25 mouse cellular contexts compared by ENCODE assay signal in genomic region chr15:6390106-6390505, GRCm38 (mm10). TPM values are rescaled to one million over a fixed set of nuclear protein-coding genes. Genes with fewer than 3 reads are reported as not detected.
DNase-seq lines count a peak whose midpoint lies in the region; ATAC-seq and TF ChIP-seq lines count a peak whose summit lies in the region.
"Had no signal": no experiment of that assay in that cellular context is flagged by ENCODE, and none has a peak within 500 bp of the region (broad histone marks: within the 10 kb centered on the region; RNA-seq: fewer than 3 reads in every experiment).

No protein-coding gene starts in this region.

- peak overlapping the region; percentile 60 for H3K27ac ChIP-seq in gastrocnemius, adult 2 months
- H3K27ac ChIP-seq in heart, embryonic 15.5 days: no peak overlapping the region
- H3K27ac ChIP-seq in stomach, embryonic 14.5 days (ENCODE audit: low read length): no peak overlapping the region
- no peak overlapping the region for H3K27ac ChIP-seq in stomach, postnatal 0 days (replicated peaks)
- H3K27ac ChIP-seq: forebrain, embryonic 12.5 days; hindbrain, embryonic 10.5 days; hindbrain, postnatal 0 days; layer of hippocampus, adult 2 months; liver, embryonic 12.5 days; lung, embryonic 15.5 days; neural tube, embryonic 12.5 days had no signal

- TF ChIP-seq CTCF in gastrocnemius, adult 2 months (IDR thresholded peaks at IDR 0.05): no peak
- TF ChIP-seq CTCF in stomach, postnatal 0 days (IDR thresholded peaks at IDR 0.05; ENCODE audit: low read depth): no peak

- no peak overlapping the region for H3K9ac ChIP-seq in heart, embryonic 15.5 days
- no peak overlapping the region for H3K9ac ChIP-seq in stomach, embryonic 14.5 days (replicated peaks; ENCODE audit: low read depth, low read length)
- no peak overlapping the region for H3K9ac ChIP-seq in stomach, postnatal 0 days (ENCODE audit: low read length)
- H3K9ac ChIP-seq: forebrain, embryonic 12.5 days; liver, embryonic 12.5 days; lung, embryonic 15.5 days; neural tube, embryonic 12.5 days had no signal

- peak overlapping the region; percentile 16; the same call in 1 of the 2 replicates for H3K4me2 ChIP-seq in heart, embryonic 15.5 days
- 0 out of 2 replicates have a peak overlapping the region, but pooled peaks have one; percentile 7 for H3K4me2 ChIP-seq in stomach, embryonic 14.5 days (replicated peaks; ENCODE audit: low read depth, low read length)
- no peak overlapping the region for H3K4me2 ChIP-seq in stomach, postnatal 0 days (replicated peaks; ENCODE audit: low read depth)
- H3K4me2 ChIP-seq: forebrain, embryonic 12.5 days; liver, embryonic 12.5 days; lung, embryonic 15.5 days; midbrain, embryonic 11.5 days; neural tube, embryonic 12.5 days had no signal

- H3K4me1 ChIP-seq in heart, embryonic 15.5 days (replicated peaks): peaks cover 33% of the 10 kb centered on the region
- 0 out of 2 replicates have a peak, but pooled peaks cover 4% of the 10 kb centered on the region for H3K4me1 ChIP-seq in stomach, embryonic 14.5 days (ENCODE audit: control insufficient read depth, insufficient read depth, low read length)
- H3K4me1 ChIP-seq in stomach, postnatal 0 days (replicated peaks; ENCODE audit: control insufficient read depth, insufficient read depth): no peaks in the 10 kb centered on the region
- H3K4me1 ChIP-seq: liver, embryonic 12.5 days had no signal

- 64% methylated on average over 4 of the region's 4 CpGs for WGBS in heart, embryonic 15.5 days
- 69% methylated on average over 4 of the region's 4 CpGs for WGBS in stomach, embryonic 14.5 days
- 65% methylated on average over 4 of the region's 4 CpGs for WGBS in stomach, postnatal 0 days

- DNase-seq in gastrocnemius, adult 2 months: no peak
- DNase-seq in gastrocnemius, postnatal 25 days: no peak
- no peak for DNase-seq in heart, adult 18-20 months
- DNase-seq in stomach, postnatal 0 days (ENCODE audit: low spot score): no peak
- no peak for DNase-seq in cerebellum, postnatal 4 days (ENCODE audit: low spot score in 2 of 2)
- DNase-seq: cerebellum, adult 11-12 months; layer of hippocampus, postnatal 36 days; right cerebral cortex, postnatal 4 days; thymus, postnatal 25 days had no signal

- ATAC-seq in heart, embryonic 15.5 days (replicated peaks; ENCODE audit: insufficient number of reproducible peaks, insufficient read depth, low FRiP score, low read depth): no peak
- no peak for ATAC-seq in stomach, embryonic 14.5 days (ENCODE audit: insufficient number of reproducible peaks, insufficient read depth, low FRiP score, low read depth)
- ATAC-seq in stomach, postnatal 0 days (ENCODE audit: low FRiP score, low TSS enrichment): no peak
- ATAC-seq: CD4-positive, CD25-positive, alpha-beta regulatory T cell, adult 4 months; hindbrain, postnatal 0 days; intestine, postnatal 0 days; liver, embryonic 12.5 days; Patski had no signal

- H3K9me3 ChIP-seq in heart, embryonic 15.5 days (replicated peaks): no peaks in the 10 kb centered on the region
- H3K9me3 ChIP-seq in stomach, embryonic 14.5 days (ENCODE audit: control insufficient read depth, low read depth, low read length): no peaks in the 10 kb centered on the region
- no peaks in the 10 kb centered on the region for H3K9me3 ChIP-seq in stomach, postnatal 0 days (ENCODE audit: control insufficient read depth, low read length)
- H3K9me3 ChIP-seq: forebrain, embryonic 12.5 days; hindbrain, embryonic 10.5 days; liver, embryonic 12.5 days; lung, embryonic 15.5 days; neural tube, embryonic 12.5 days had no signal

- TF ChIP-seq EP300 in stomach, postnatal 0 days (optimal IDR thresholded peaks at IDR 0.05): no peak

- H3K27me3 ChIP-seq in heart, embryonic 15.5 days: no peaks in the 10 kb centered on the region
- H3K27me3 ChIP-seq in stomach, embryonic 14.5 days (ENCODE audit: control insufficient read depth, insufficient read depth, low read length): no peaks in the 10 kb centered on the region
- H3K27me3 ChIP-seq in stomach, postnatal 0 days (ENCODE audit: control insufficient read depth, insufficient read depth, low read length): no peaks in the 10 kb centered on the region
- H3K27me3 ChIP-seq: lung, embryonic 15.5 days; neural tube, embryonic 12.5 days; Patski had no signal

- H3K4me3 ChIP-seq in gastrocnemius, adult 2 months: peak overlapping the region; percentile 70
- no peak overlapping the region for H3K4me3 ChIP-seq in heart, embryonic 15.5 days
- no peak overlapping the region for H3K4me3 ChIP-seq in stomach, embryonic 14.5 days (ENCODE audit: low read depth, low read length)
- H3K4me3 ChIP-seq in stomach, postnatal 0 days (ENCODE audit: low read depth, low read length): no peak overlapping the region
- H3K4me3 ChIP-seq: forebrain, embryonic 12.5 days; hindbrain, embryonic 10.5 days; layer of hippocampus, adult 2 months; liver, embryonic 12.5 days; lung, embryonic 15.5 days; neural tube, embryonic 12.5 days had no signal

- no peaks in the 10 kb centered on the region for H3K36me3 ChIP-seq in heart, embryonic 15.5 days
- no peaks in the 10 kb centered on the region for H3K36me3 ChIP-seq in stomach, embryonic 14.5 days (ENCODE audit: control insufficient read depth, insufficient read depth, low read length)
- no peaks in the 10 kb centered on the region for H3K36me3 ChIP-seq in stomach, postnatal 0 days (ENCODE audit: control insufficient read depth, insufficient read depth, low read length)
- H3K36me3 ChIP-seq: forebrain, embryonic 12.5 days; hindbrain, embryonic 10.5 days; liver, embryonic 12.5 days; lung, embryonic 15.5 days; neural tube, embryonic 12.5 days had no signal

- intact Hi-C loops in gastrocnemius, adult 2 months (cut with DNase I): no loop called here

RNA-seq across cellular contexts. Expression of gene C9, which starts 55.0 kb away (rescaled TPM):
- not detected for total RNA-seq in gastrocnemius, adult 2 months (2021)
- total RNA-seq in gastrocnemius, postnatal 25 days (2021): not detected
- not detected in 2 replicates for polyA plus RNA-seq in heart, embryonic 15.5 days (2015; fragmentation: Nextera tagmentation; extraction: Ambion mirVana)
- not detected for total RNA-seq in heart, adult 18-20 months (2021)
- polyA plus RNA-seq in stomach, embryonic 14.5 days (2014; fragmentation: Nextera tagmentation; extraction: Ambion mirVana): 0.24 TPM in 1 of 2 replicates, not detected in the other
- polyA plus RNA-seq in stomach, postnatal 0 days (2015; fragmentation: Nextera tagmentation; extraction: Ambion mirVana): not detected in 2 replicates
- total RNA-seq: ES-E14; gastrocnemius, postnatal 36 days; hindbrain, postnatal 0 days; layer of hippocampus, adult 2 months; layer of hippocampus, postnatal 36 days; left cerebral cortex, postnatal 14 days had no signal
- polyA plus RNA-seq: CD4-positive, CD25-positive, alpha-beta regulatory T cell, adult 4 months; forebrain, embryonic 12.5 days; hindbrain, embryonic 10.5 days; hindbrain, postnatal 0 days; lung, embryonic 15.5 days; midbrain, embryonic 11.5 days; neural tube, embryonic 12.5 days; Patski had no signal
